Mouse (Mus musculus): Measurements from ENCODE around the gene Map4k4. TPM values are rescaled to one million over a fixed set of nuclear protein-coding genes. Genes with fewer than 3 reads are reported as not detected.

The Map4k4 gene
- polyA plus RNA-seq, 1 experiment from 2014 or later = 68.2 TPM

DNA sequence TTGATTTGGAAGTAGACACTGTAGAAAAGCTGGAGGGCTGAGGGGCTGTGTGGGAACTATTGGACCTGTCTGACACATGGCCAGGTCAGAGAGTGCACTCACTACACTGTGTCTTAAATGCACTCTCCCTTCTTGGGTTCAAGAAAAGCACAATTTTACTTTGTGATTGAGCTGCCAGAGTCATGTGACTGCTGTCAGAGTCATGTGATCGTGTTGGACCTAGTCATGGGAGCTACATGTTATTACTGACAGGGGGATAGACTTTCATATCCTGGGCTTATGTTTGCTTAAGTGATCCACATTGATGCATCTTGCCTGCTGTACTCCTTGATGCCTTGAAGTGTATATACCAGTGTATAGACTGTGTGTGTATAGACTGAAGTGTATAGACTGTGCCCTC, 59.9 kb downstream of the Map4k4 start:
- no peak overlapping the region for H3K27ac ChIP-seq (ENCODE audit: low read depth, low read length)
- H3K4me2 ChIP-seq (replicated peaks; ENCODE audit: low read depth, low read length) = no peak overlapping the region
- no peaks in the 10 kb centered on the region for H3K4me1 ChIP-seq (replicated peaks; ENCODE audit: control insufficient read depth, insufficient read depth, low read length)
- H3K36me3 ChIP-seq (ENCODE audit: control insufficient read depth, insufficient read depth, low read length) = peaks cover 3% of the 10 kb centered on the region; the same call in 1 of the 2 replicates
- H3K4me3 ChIP-seq (ENCODE audit: low read depth, low read length) = no peak overlapping the region
- DNase-seq (ENCODE audit: low spot score) (no peak), ATAC-seq (ENCODE audit: low FRiP score) (no peak)
- no peaks in the 10 kb centered on the region for H3K27me3 ChIP-seq (ENCODE audit: control insufficient read depth, insufficient read depth, low read length)
- no peaks in the 10 kb centered on the region for H3K9me3 ChIP-seq (ENCODE audit: control insufficient read depth, low read length)
- no peak overlapping the region for H3K9ac ChIP-seq (ENCODE audit: low read depth, low read length)
- WGBS = 93% methylated on average over 1 of the region's 1 CpGs

DNA sequence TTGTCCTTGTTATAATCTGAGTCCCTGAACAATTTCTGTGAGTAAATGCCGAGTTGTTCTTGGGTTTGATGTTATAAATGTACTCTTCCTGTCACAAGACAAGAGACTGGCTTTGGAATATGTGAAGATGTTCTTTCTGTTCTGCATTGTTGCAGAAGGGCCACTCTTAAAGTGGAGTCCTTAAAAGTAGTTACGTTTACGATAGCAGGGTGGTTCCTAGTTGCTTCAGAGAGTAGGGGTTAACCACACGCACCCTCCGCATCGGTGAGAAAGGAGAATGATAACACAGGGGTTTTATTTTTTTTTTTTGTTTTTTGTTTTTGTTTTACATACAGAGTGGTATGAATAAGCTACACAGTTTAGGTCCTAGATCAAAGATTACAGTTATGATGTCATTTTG, 60.4 kb downstream of the Map4k4 start:
- H3K27me3 ChIP-seq (ENCODE audit: control insufficient read depth, insufficient read depth, low read length) = no peaks in the 10 kb centered on the region
- ATAC-seq (ENCODE audit: low FRiP score) (no peak), DNase-seq (ENCODE audit: low spot score) (no peak)
- H3K9ac ChIP-seq (ENCODE audit: low read depth, low read length) = no peak overlapping the region
- WGBS = 96% methylated on average over 6 of the region's 6 CpGs
- no peaks in the 10 kb centered on the region for H3K4me1 ChIP-seq (replicated peaks; ENCODE audit: control insufficient read depth, insufficient read depth, low read length)
- no peak overlapping the region for H3K4me2 ChIP-seq (replicated peaks; ENCODE audit: low read depth, low read length)
- H3K9me3 ChIP-seq (ENCODE audit: control insufficient read depth, low read length) = no peaks in the 10 kb centered on the region
- no peak overlapping the region for H3K4me3 ChIP-seq (ENCODE audit: low read depth, low read length)
- H3K36me3 ChIP-seq (ENCODE audit: control insufficient read depth, insufficient read depth, low read length) = peaks cover 3% of the 10 kb centered on the region; the same call in 1 of the 2 replicates
- H3K27ac ChIP-seq (ENCODE audit: low read depth, low read length) = no peak overlapping the region

GRCm38 (mm10) chr1:39962321-39962720, 61.6 kb downstream of the Map4k4 start:
- Histone ChIP-seq H3K4me2 (replicated peaks; ENCODE audit: low read depth, low read length) (no peak overlapping the region), H3K27ac (ENCODE audit: low read depth, low read length) (no peak overlapping the region), H3K9me3 (ENCODE audit: control insufficient read depth, low read length) (no peaks in the 10 kb centered on the region), H3K36me3 (ENCODE audit: control insufficient read depth, insufficient read depth, low read length) (peaks cover 3% of the 10 kb centered on the region; the same call in 1 of the 2 replicates), H3K4me3 (ENCODE audit: low read depth, low read length) (no peak overlapping the region), H3K27me3 (ENCODE audit: control insufficient read depth, insufficient read depth, low read length) (no peaks in the 10 kb centered on the region), H3K4me1 (replicated peaks; ENCODE audit: control insufficient read depth, insufficient read depth, low read length) (no peaks in the 10 kb centered on the region), H3K9ac (ENCODE audit: low read depth, low read length) (no peak overlapping the region)
- ATAC-seq (ENCODE audit: low FRiP score) (no peak), DNase-seq (ENCODE audit: low spot score) (no peak)
- 71% methylated on average over 4 of the region's 4 CpGs for WGBS

DNA sequence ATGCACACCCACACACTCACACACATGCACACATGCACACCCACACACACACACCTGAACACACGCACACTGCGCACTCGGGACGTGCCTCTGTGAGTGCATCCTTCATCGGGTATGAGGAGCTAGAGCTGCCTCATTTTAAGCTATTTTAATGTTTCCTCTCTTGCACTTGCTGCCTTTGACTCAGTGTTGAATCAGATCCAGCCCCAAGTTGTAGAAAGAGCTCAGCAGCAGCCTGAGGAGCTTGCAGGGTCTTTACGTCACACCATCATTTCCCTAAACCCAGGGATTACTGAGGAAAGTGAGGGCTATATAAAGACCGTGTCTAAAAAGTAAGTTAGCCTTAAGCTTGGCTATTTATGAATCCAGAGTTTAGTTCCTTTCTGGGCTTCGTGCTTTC, 62.1 kb downstream of the Map4k4 start:
- DNase-seq (ENCODE audit: low spot score) = no peak
- Histone ChIP-seq H3K4me2 (replicated peaks; ENCODE audit: low read depth, low read length) (no peak overlapping the region), H3K9ac (ENCODE audit: low read depth, low read length) (no peak overlapping the region), H3K4me1 (replicated peaks; ENCODE audit: control insufficient read depth, insufficient read depth, low read length) (no peaks in the 10 kb centered on the region), H3K27me3 (ENCODE audit: control insufficient read depth, insufficient read depth, low read length) (no peaks in the 10 kb centered on the region), H3K4me3 (ENCODE audit: low read depth, low read length) (no peak overlapping the region), H3K9me3 (ENCODE audit: control insufficient read depth, low read length) (no peaks in the 10 kb centered on the region), H3K27ac (ENCODE audit: low read depth, low read length) (no peak overlapping the region), H3K36me3 (ENCODE audit: control insufficient read depth, insufficient read depth, low read length) (peaks cover 3% of the 10 kb centered on the region; the same call in 1 of the 2 replicates)
- ATAC-seq (ENCODE audit: low FRiP score) = no peak
- 89% methylated on average over 8 of the region's 8 CpGs for WGBS

DNA sequence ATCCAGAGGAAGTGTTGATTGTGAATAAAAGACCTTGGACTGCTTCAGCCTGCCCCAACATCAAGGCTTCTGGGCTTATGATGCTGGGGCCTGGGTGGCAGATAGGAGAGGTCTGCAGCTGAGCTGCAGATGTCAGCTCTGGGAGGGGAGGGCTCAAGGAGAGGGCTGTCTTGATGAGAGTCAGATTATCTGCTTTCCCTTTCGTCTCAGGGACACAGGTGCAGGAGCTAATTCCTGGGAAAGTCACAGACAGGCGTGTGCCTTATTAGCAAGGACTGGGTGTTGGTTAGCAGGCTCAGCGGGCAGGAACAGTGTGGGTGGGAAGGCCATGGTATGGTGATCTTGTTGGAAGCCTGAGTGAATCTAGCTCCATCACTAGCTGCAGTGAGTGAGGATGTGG, 63.1 kb downstream of the Map4k4 start:
- peak; percentile 66 for ATAC-seq (ENCODE audit: low FRiP score)
- H3K27me3 ChIP-seq (ENCODE audit: control insufficient read depth, insufficient read depth, low read length) = no peaks in the 10 kb centered on the region
- H3K9me3 ChIP-seq (ENCODE audit: control insufficient read depth, low read length) = no peaks in the 10 kb centered on the region
- no peak overlapping the region for H3K9ac ChIP-seq (ENCODE audit: low read depth, low read length)
- H3K4me1 ChIP-seq (replicated peaks; ENCODE audit: control insufficient read depth, insufficient read depth, low read length) = no peaks in the 10 kb centered on the region
- no peak overlapping the region for H3K4me3 ChIP-seq (ENCODE audit: low read depth, low read length)
- no peak overlapping the region for H3K4me2 ChIP-seq (replicated peaks; ENCODE audit: low read depth, low read length)
- peak overlapping the region; percentile 24; the same call in 1 of the 2 replicates for H3K27ac ChIP-seq (ENCODE audit: low read depth, low read length)
- 75% methylated on average over 3 of the region's 3 CpGs for WGBS
- H3K36me3 ChIP-seq (ENCODE audit: control insufficient read depth, insufficient read depth, low read length) = peaks cover 3% of the 10 kb centered on the region; the same call in 1 of the 2 replicates
- no peak for DNase-seq (ENCODE audit: low spot score)

GRCm38 (mm10) chr1:39964427-39964826, 63.7 kb downstream of the Map4k4 start:
- Histone ChIP-seq H3K4me2 (replicated peaks; ENCODE audit: low read depth, low read length) (no peak overlapping the region), H3K4me3 (ENCODE audit: low read depth, low read length) (no peak overlapping the region), H3K4me1 (replicated peaks; ENCODE audit: control insufficient read depth, insufficient read depth, low read length) (no peaks in the 10 kb centered on the region), H3K27me3 (ENCODE audit: control insufficient read depth, insufficient read depth, low read length) (no peaks in the 10 kb centered on the region), H3K9me3 (ENCODE audit: control insufficient read depth, low read length) (no peaks in the 10 kb centered on the region), H3K36me3 (ENCODE audit: control insufficient read depth, insufficient read depth, low read length) (peaks cover 3% of the 10 kb centered on the region; the same call in 1 of the 2 replicates), H3K27ac (ENCODE audit: low read depth, low read length) (no peak overlapping the region), H3K9ac (ENCODE audit: low read depth, low read length) (no peak overlapping the region)
- DNase-seq (ENCODE audit: low spot score) = no peak
- WGBS = 96% methylated on average over 2 of the region's 2 CpGs
- no peak for ATAC-seq (ENCODE audit: low FRiP score)

GRCm38 (mm10) chr1:39965461-39965860, 64.7 kb downstream of the Map4k4 start:
- no peak for ATAC-seq (ENCODE audit: low FRiP score)
- H3K4me1 ChIP-seq (replicated peaks; ENCODE audit: control insufficient read depth, insufficient read depth, low read length) = no peaks in the 10 kb centered on the region
- H3K27me3 ChIP-seq (ENCODE audit: control insufficient read depth, insufficient read depth, low read length) = no peaks in the 10 kb centered on the region
- H3K4me2 ChIP-seq (replicated peaks; ENCODE audit: low read depth, low read length) = no peak overlapping the region
- H3K36me3 ChIP-seq (ENCODE audit: control insufficient read depth, insufficient read depth, low read length) = peaks cover 3% of the 10 kb centered on the region; the same call in 1 of the 2 replicates
- no peak for DNase-seq (ENCODE audit: low spot score)
- no peak overlapping the region for H3K4me3 ChIP-seq (ENCODE audit: low read depth, low read length)
- WGBS = 77% methylated on average over 3 of the region's 3 CpGs
- no peak overlapping the region for H3K27ac ChIP-seq (ENCODE audit: low read depth, low read length)
- H3K9ac ChIP-seq (ENCODE audit: low read depth, low read length) = no peak overlapping the region
- H3K9me3 ChIP-seq (ENCODE audit: control insufficient read depth, low read length) = no peaks in the 10 kb centered on the region

- Histone ChIP-seq H3K27me3 (ENCODE audit: control insufficient read depth, insufficient read depth, low read length) (no peaks in the 10 kb centered on the region), H3K27ac (ENCODE audit: low read depth, low read length) (no peak overlapping the region), H3K4me2 (replicated peaks; ENCODE audit: low read depth, low read length) (no peak overlapping the region), H3K4me3 (ENCODE audit: low read depth, low read length) (no peak overlapping the region), H3K9me3 (ENCODE audit: control insufficient read depth, low read length) (no peaks in the 10 kb centered on the region), H3K36me3 (ENCODE audit: control insufficient read depth, insufficient read depth, low read length) (no peaks in the 10 kb centered on the region), H3K9ac (ENCODE audit: low read depth, low read length) (no peak overlapping the region), H3K4me1 (replicated peaks; ENCODE audit: control insufficient read depth, insufficient read depth, low read length) (no peaks in the 10 kb centered on the region)
- ATAC-seq (ENCODE audit: low FRiP score) = no peak
- no peak for DNase-seq (ENCODE audit: low spot score)
- WGBS = 71% methylated on average over 7 of the region's 7 CpGs
Observed at GRCm38 (mm10) chr1:39968999-39969398, 68.3 kb downstream of the Map4k4 start.

DNA sequence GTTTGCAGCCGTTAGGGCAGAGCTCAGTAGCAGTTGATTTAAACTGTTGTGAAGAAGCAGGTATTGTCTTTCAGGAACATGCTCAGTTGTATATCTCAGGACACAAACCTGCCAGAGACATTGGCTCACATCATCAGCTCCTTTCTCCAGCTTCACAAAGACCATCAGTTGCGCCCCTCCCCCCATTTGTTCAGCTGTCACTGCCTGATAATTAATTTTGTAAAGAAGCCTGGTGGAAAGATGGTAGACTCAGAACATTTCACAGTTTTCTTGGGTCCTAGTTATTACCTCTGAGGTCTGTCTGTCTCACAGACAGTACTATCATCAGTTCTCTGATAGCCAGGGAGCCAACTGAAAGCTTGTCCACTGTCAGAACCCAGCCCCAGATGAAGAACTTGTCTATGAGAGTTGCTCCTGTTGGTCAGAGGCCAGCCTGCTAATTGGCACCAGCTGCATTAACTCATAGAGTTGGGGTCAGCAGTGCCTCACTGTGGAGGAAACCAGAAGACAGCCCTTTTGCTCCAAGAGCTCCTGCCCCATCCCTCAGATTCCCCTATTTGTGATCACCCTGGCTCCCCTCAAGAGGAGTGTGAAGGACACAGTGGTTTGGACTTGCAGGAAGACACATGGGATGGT, 69.2 kb downstream of the Map4k4 start:
- no peak overlapping the region for H3K27ac ChIP-seq (ENCODE audit: low read depth, low read length)
- ATAC-seq (ENCODE audit: low FRiP score) (no peak), DNase-seq (ENCODE audit: low spot score) (peak; percentile 36)
- no peaks in the 10 kb centered on the region for H3K4me1 ChIP-seq (replicated peaks; ENCODE audit: control insufficient read depth, insufficient read depth, low read length)
- H3K4me3 ChIP-seq (ENCODE audit: low read depth, low read length) = no peak overlapping the region
- H3K27me3 ChIP-seq (ENCODE audit: control insufficient read depth, insufficient read depth, low read length) = no peaks in the 10 kb centered on the region
- 46% methylated on average over 2 of the region's 2 CpGs for WGBS
- no peak overlapping the region for H3K4me2 ChIP-seq (replicated peaks; ENCODE audit: low read depth, low read length)
- no peaks in the 10 kb centered on the region for H3K36me3 ChIP-seq (ENCODE audit: control insufficient read depth, insufficient read depth, low read length)
- H3K9ac ChIP-seq (ENCODE audit: low read depth, low read length) = no peak overlapping the region
- no peaks in the 10 kb centered on the region for H3K9me3 ChIP-seq (ENCODE audit: control insufficient read depth, low read length)
